Mouse (Mus musculus) bone marrow macrophage, adult 2 months (primary cell): ENCODE data around the gene Usp16.

Experiments used
- CTCF ChIP-seq: IDR thresholded peaks from 2 replicates; pipeline ENCODE4 v1.5.1; 2012; ENCODE audit warnings: low read depth, mild to moderate bottlenecking, low read length, moderate library complexity
- POLR2A ChIP-seq: IDR thresholded peaks from 2 replicates; pipeline ENCODE4 v1.6.1; 2012; ENCODE audit warnings: mild to moderate bottlenecking, low read depth, low read length, borderline replicate concordance

- TF ChIP-seq POLR2A (no peak), CTCF (no peak)
These were observed 4.2 kb downstream of the Usp16 start for GRCm38 (mm10) chr16:87458752-87459151.
